Mouse (Mus musculus) neural tube, embryonic 14.5 days (tissue): Measurements from ENCODE around the gene Fyn. TPM values are rescaled to one million over a fixed set of nuclear protein-coding genes. Genes with fewer than 3 reads are reported as not detected.
A peak's percentile ranks its signal among the peaks of the same experiment; 100 is the strongest.

Experiments used
- ATAC-seq: fragments of 200-750 bp; cut with Nextera tagmentation; 2 replicates; pipeline ENCODE4 v1.8.0; 2017; ENCODE audit warnings: low read depth, mild to moderate bottlenecking, moderate TSS enrichment, moderate library complexity
- H3K27ac ChIP-seq: fragments of 300-500 bp; sonication (generic); 2 replicates; pipeline ENCODE4 v1.5.1; 2014; ENCODE audit warnings: low read depth, mild to moderate bottlenecking, control low read depth, low read length, moderate library complexity, mixed read lengths
- H3K27me3 ChIP-seq: fragments of 300-500 bp; sonication (generic); 2 replicates; pipeline ENCODE4 v1.6.1; 2014; ENCODE audit warnings: low read length; ENCODE audit not compliant: control insufficient read depth, insufficient read depth
- H3K36me3 ChIP-seq: fragments of 300-500 bp; sonication (generic); 2 replicates; pipeline ENCODE4 v1.6.1; 2014; ENCODE audit warnings: low read length, mixed read lengths; ENCODE audit not compliant: control insufficient read depth, insufficient read depth
- H3K4me1 ChIP-seq: fragments of 300-500 bp; sonication (generic); 2 replicates; pipeline ENCODE4 v1.6.1; 2014; ENCODE audit warnings: low read length; ENCODE audit not compliant: control insufficient read depth, insufficient read depth
- H3K4me2 ChIP-seq: fragments of 300-500 bp; sonication (generic); 2 replicates; pipeline ENCODE4 v1.6.1; 2014; ENCODE audit warnings: mild to moderate bottlenecking, low read depth, low read length, control low read depth
- H3K4me3 ChIP-seq: fragments of 300-500 bp; sonication (generic); 2 replicates; pipeline ENCODE4 v1.5.1; 2014; ENCODE audit warnings: low read depth, low read length, control low read depth, mixed read lengths
- H3K9ac ChIP-seq: fragments of 300-500 bp; sonication (generic); replicated peaks from 2 replicates; pipeline ENCODE4 v1.6.1; 2014; ENCODE audit warnings: low read depth, mild to moderate bottlenecking, control low read depth, low read length, mixed read lengths
- H3K9me3 ChIP-seq: fragments of 300-500 bp; sonication (generic); 2 replicates; pipeline ENCODE4 v1.6.1; 2016; ENCODE audit warnings: low read length; ENCODE audit not compliant: control insufficient read depth
- WGBS: fragments of 180-500 bp; shearing (Covaris S2); extraction: QIAGEN DNeasy Blood & Tissue Kit; methylation state at CpG from one replicate; pipeline ENCODE4 v1.1.7; 2014; 5-methylcytosine and 5-hydroxymethylcytosine counted together
- polyA plus RNA-seq: library from polyadenylated mRNA; unstranded; fragments of >200 nt; fragmentation: Nextera tagmentation; extraction: Ambion mirVana; gene quantifications from 2 replicates; pipeline ENCODE4 v1.2.1, GENCODE M21; 2014

Gene Fyn
- polyA plus RNA-seq, 1 experiment from 2014 or later, result 113 TPM

DNA sequence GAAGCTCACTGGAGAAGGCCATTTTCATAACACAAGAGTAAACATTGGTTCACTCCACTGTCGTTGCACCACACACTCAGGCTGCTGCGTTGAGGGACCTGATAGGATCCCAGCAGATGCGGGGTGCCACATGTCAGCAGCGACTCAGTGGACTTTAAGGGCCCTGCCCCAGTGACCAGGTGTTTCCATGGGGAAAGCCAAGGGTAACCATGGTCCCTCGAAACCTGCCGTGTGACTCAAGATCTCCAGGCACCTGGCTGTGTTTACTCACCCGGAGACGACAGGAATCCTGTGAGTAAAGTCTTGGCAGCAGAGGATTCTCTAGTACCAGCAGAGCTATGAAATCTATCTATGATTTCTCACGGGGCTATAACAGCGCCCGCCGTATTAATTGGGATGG is 198.2 kb downstream of the Fyn start:
- Histone ChIP-seq H3K4me2 (no peak overlapping the region), H3K27me3 (no peaks in the 10 kb centered on the region), H3K9me3 (no peaks in the 10 kb centered on the region), H3K27ac (peak overlapping the region; percentile 44; the same call in 1 of the 2 replicates), H3K4me3 (no peak overlapping the region), H3K4me1 (peaks cover 12% of the 10 kb centered on the region; the same call in 1 of the 2 replicates), H3K36me3 (0 out of 2 replicates have a peak, but pooled peaks cover 8% of the 10 kb centered on the region), H3K9ac (no peak overlapping the region)
- no peak for ATAC-seq
- 77% methylated on average over 12 of the region's 12 CpGs for WGBS

DNA sequence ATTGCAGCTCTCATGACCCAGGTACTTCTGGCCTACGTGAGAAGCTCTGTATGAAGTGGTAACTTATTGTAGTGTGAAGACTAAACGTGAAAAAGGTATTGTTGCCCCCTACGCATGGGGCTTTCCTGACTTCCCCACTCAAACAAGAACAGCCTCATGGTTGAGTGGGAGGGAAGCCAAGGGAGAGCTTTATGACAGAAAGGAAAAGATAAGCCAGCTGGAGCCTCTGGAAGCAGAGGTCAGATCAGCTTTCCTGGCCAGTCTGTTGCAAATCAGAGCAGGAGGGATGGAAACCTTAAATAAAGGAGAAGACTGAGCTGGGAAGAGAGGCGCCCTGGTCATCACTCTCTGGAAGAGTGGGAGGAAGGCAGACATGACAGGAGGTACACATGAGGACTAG is 200.3 kb downstream of the Fyn start:
- Histone ChIP-seq H3K4me2 (no peak overlapping the region), H3K36me3 (0 out of 2 replicates have a peak, but pooled peaks cover 8% of the 10 kb centered on the region), H3K9me3 (no peaks in the 10 kb centered on the region), H3K4me3 (no peak overlapping the region), H3K27ac (no peak overlapping the region), H3K4me1 (peaks cover 21% of the 10 kb centered on the region; the same call in 1 of the 2 replicates), H3K9ac (no peak overlapping the region), H3K27me3 (no peaks in the 10 kb centered on the region)
- ATAC-seq, result no peak
- WGBS, result 93% methylated on average over 4 of the region's 4 CpGs

DNA sequence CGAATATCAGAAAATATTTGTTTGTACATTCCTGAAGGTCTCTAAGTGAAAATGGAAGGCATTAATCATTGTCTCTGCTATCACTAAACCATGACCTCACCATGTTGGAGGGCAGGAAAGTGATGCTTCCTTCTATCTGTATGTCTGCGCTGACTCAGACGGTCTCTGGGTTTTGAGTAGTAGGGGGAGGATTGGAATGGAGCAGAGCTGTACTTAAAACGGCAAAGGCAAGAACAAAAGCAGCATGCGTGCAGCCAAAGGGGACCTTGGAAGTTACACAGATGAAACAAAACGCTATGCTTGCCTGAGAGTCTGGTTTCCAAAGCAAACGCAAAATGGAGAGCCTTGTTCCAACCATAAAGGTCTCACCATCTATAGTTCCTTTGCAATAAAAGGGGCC is 202.4 kb downstream of the Fyn start:
- ATAC-seq, result peak; percentile 49
- no peak overlapping the region for H3K9ac ChIP-seq
- WGBS, result 26% methylated on average over 7 of the region's 7 CpGs

DNA sequence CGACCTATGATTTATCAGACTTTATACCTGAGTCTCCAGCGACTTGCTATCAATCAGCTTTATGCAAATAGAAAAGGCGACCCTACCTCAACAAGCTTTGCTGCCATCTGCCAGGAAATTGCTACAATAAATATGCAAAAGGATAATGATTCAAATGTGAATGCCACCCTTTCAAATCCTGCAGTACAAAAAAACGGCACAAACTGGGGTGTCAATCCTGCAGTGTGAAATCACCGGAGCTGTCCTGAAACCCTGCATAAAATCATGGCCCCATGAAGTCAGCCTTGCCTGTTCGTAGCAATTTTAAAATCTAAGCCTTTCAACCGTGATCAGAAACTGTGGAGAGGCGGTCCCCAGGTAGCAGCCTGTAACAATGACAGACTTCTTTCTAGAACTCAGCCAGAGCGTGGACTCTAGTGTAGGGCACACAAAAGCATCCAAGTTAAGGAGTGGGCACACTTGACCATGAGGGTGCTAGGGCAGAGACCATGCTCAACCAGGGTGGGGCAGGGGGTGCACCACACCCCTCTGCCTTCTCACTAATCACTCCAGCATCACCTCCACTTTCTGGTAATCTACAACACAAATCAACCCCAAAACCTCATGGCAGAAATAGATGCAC is 203.5 kb downstream of the Fyn start:
- peak; percentile 13; the same call in 1 of the 2 replicates for ATAC-seq
- no peak overlapping the region for H3K4me2 ChIP-seq
- peaks cover 21% of the 10 kb centered on the region; the same call in 1 of the 2 replicates for H3K4me1 ChIP-seq
- H3K9me3 ChIP-seq, result no peaks in the 10 kb centered on the region
- H3K4me3 ChIP-seq, result no peak overlapping the region
- H3K36me3 ChIP-seq, result no peaks in the 10 kb centered on the region
- H3K27ac ChIP-seq, result peak overlapping the region; percentile 81
- 25% methylated on average over 9 of the region's 9 CpGs for WGBS
- no peaks in the 10 kb centered on the region for H3K27me3 ChIP-seq
- no peak overlapping the region for H3K9ac ChIP-seq

More for the DNA sequence above, 202.4 kb downstream of the Fyn start:
- peaks cover 21% of the 10 kb centered on the region; the same call in 1 of the 2 replicates for H3K4me1 ChIP-seq
- no peaks in the 10 kb centered on the region for H3K36me3 ChIP-seq
- H3K4me2 ChIP-seq, result no peak overlapping the region
- H3K27ac ChIP-seq, result peak overlapping the region; percentile 81
- H3K4me3 ChIP-seq, result no peak overlapping the region
- no peaks in the 10 kb centered on the region for H3K9me3 ChIP-seq
- no peaks in the 10 kb centered on the region for H3K27me3 ChIP-seq

DNA sequence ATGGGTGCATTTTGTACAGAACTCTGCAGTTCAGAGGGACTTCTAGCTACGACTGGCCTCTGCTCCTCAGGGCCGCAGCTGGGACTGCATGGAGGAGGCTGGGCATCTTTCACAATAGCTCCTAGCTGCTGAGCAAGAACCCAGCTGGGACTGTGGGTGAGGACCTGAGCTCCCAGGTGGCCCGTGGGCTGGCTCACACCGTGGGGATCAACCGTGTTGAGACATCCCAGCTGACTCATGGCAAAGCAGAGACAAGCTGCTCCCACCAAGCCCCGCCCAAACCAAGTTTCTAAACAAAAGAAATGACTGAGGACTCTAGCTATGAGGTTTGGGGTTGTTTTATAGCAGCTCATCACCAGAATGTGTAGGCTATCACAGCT is 204.0 kb downstream of the Fyn start:
- Histone ChIP-seq H3K36me3 (no peaks in the 10 kb centered on the region), H3K4me1 (peaks cover 21% of the 10 kb centered on the region; the same call in 1 of the 2 replicates), H3K9me3 (no peaks in the 10 kb centered on the region), H3K27me3 (no peaks in the 10 kb centered on the region), H3K4me3 (no peak overlapping the region), H3K4me2 (no peak overlapping the region), H3K27ac (peak overlapping the region; percentile 81), H3K9ac (no peak overlapping the region)
- ATAC-seq, result no peak
- WGBS, result 21% methylated on average over 6 of the region's 6 CpGs

DNA sequence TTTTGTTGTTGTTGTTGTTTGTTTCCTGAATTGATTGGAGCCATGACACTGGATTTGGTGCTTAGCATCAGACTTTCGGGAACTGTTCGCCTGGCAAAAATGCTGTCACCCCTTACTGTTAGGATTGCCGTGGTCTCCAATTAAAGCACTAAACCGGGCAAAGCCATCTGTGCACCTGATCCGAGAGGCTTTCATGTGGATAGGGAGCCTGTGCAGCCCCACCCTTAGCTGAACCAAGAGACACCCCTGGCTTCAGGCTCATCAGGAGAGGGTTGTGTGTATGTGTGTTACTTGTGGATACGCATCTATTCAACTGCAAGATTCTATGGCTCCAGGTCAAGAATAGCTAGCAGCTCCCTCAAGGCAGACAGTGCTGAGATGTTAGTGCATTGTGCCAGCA is 207.8 kb downstream of the Fyn start:
- Histone ChIP-seq H3K9ac (no peak overlapping the region), H3K4me3 (no peak overlapping the region), H3K27ac (no peak overlapping the region), H3K4me2 (no peak overlapping the region), H3K9me3 (no peaks in the 10 kb centered on the region), H3K4me1 (peaks cover 13% of the 10 kb centered on the region; the same call in 1 of the 2 replicates), H3K36me3 (no peaks in the 10 kb centered on the region), H3K27me3 (no peaks in the 10 kb centered on the region)
- ATAC-seq, result no peak
- 55% methylated on average over 6 of the region's 6 CpGs for WGBS

DNA sequence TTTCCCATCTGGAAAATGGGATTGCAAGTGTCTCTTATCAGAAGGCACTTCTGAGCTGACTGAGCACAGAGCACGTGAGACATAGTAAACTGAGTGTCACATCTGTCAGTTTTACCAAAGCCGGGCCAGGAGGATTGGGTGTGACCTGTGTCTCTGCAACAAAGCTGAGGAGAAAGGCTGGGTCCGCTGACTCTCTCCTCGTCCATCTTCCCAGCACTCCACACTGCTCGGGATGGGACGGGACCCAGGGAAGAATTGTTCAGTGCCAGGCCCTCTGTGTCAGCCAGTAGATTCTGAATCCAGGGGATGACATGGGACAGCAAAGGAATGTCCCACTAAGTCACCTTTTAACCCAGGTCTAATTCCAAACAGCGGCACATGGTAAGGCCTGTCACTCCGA is 211.8 kb downstream of the Fyn start:
- no peak overlapping the region for H3K4me3 ChIP-seq
- 82% methylated on average over 8 of the region's 8 CpGs for WGBS
- H3K4me1 ChIP-seq, result no peaks in the 10 kb centered on the region

DNA sequence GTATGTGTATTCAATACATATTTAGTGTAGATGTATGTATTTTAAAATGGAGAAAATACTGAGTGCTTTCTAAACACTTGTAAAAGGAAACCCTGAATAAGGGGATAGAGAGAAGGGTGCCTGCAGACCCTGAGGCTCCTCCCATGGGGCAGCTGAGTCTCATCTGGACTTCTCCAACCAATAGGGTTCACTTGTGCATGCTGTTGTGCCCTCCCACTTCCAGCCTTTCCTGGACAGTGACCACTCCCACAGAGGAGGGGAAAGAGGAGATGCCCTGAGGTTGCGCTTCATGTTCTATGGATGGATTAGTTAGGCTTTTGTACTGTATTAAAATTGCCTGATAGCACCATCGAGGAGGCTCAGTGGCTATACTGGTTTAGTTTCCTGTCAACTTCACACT is 213.7 kb downstream of the Fyn start:
- peaks cover 8% of the 10 kb centered on the region for H3K4me1 ChIP-seq
- no peak for ATAC-seq
- no peak overlapping the region for H3K9ac ChIP-seq
- H3K27me3 ChIP-seq, result no peaks in the 10 kb centered on the region
- H3K27ac ChIP-seq, result no peak overlapping the region
- 73% methylated on average over 2 of the region's 2 CpGs for WGBS
- H3K4me3 ChIP-seq, result no peak overlapping the region
- H3K36me3 ChIP-seq, result no peaks in the 10 kb centered on the region
- H3K9me3 ChIP-seq, result no peaks in the 10 kb centered on the region
- no peak overlapping the region for H3K4me2 ChIP-seq

More for the DNA sequence above, 211.8 kb downstream of the Fyn start:
- Histone ChIP-seq H3K27me3 (no peaks in the 10 kb centered on the region), H3K4me2 (no peak overlapping the region), H3K9me3 (no peaks in the 10 kb centered on the region), H3K27ac (no peak overlapping the region), H3K9ac (no peak overlapping the region), H3K36me3 (no peaks in the 10 kb centered on the region)
- ATAC-seq, result no peak

DNA sequence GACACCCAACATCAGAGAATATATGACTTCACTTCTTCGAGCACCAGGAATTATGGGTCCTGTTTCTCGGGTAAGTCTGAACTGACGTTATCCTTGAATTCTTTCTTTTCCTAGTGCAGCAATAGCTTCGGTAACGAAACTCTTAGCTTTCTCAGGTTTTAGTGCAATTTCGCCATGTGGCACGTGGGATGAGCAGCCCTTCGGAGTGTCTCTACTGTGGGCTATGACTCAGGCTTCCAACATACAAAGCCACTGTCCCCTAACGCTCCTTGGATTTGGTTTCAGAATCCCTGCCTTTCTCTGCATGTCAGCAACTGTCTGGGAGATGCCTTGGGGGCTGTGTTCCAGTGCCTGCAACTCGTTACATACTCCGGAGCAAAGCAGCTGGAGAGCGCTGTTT is 215.1 kb downstream of the Fyn start:
- Histone ChIP-seq H3K36me3 (no peaks in the 10 kb centered on the region), H3K9me3 (no peaks in the 10 kb centered on the region), H3K4me2 (no peak overlapping the region), H3K4me1 (peaks cover 21% of the 10 kb centered on the region), H3K27me3 (no peaks in the 10 kb centered on the region), H3K27ac (no peak overlapping the region; the same call in 1 of the 2 replicates), H3K4me3 (no peak overlapping the region), H3K9ac (no peak overlapping the region)
- 76% methylated on average over 12 of the region's 12 CpGs for WGBS
- no peak for ATAC-seq
